Mouse (Mus musculus): Measurements from ENCODE around the gene Spata13. TPM values are rescaled to one million over a fixed set of nuclear protein-coding genes. Genes with fewer than 3 reads are reported as not detected.

Gene Spata13
- total and polyA plus RNA-seq, 2 experiments from 2014 or later, result 13.9 to 50.9 TPM

GRCm38 (mm10) chr14:60639195-60639594 is 5.4 kb downstream of the Spata13 start:
- Histone ChIP-seq H3K27ac (ENCODE audit: low read depth) (no peak overlapping the region), H3K9me3 (replicated peaks; ENCODE audit: control insufficient read depth, low read length) (no peaks in the 10 kb centered on the region), H3K4me1 (ENCODE audit: control insufficient read depth, insufficient read depth) (peaks cover 13% of the 10 kb centered on the region; the same call in 1 of the 2 replicates), H3K27me3 (ENCODE audit: control insufficient read depth, insufficient read depth, low read length) (peaks cover 16% of the 10 kb centered on the region; the same call in 1 of the 2 replicates), H3K4me3 (ENCODE audit: low read depth, low read length) (no peak overlapping the region), H3K9ac (replicated peaks; ENCODE audit: low read depth, low read length) (no peak overlapping the region), H3K4me2 (ENCODE audit: low read depth, low read length) (no peak overlapping the region), H3K36me3 (replicated peaks; ENCODE audit: control insufficient read depth, insufficient read depth, low read length) (no peaks in the 10 kb centered on the region)
- WGBS, result 85% methylated on average over 9 of the region's 9 CpGs
- TF ChIP-seq EP300 (IDR thresholded peaks at IDR 0.05; ENCODE audit: low read depth) (no peak), CTCF (IDR thresholded peaks at IDR 0.05; ENCODE audit: low read depth) (no peak)
- no peak for DNase-seq (ENCODE audit: low spot score)
- ATAC-seq (ENCODE audit: insufficient read depth, low read depth), result no peak

GRCm38 (mm10) chr14:60641120-60641519 is 7.3 kb downstream of the Spata13 start:
- no peaks in the 10 kb centered on the region for H3K36me3 ChIP-seq (replicated peaks; ENCODE audit: control insufficient read depth, insufficient read depth, low read length)
- H3K27ac ChIP-seq (ENCODE audit: low read depth), result no peak overlapping the region
- no peak overlapping the region for H3K9ac ChIP-seq (replicated peaks; ENCODE audit: low read depth, low read length)
- H3K4me2 ChIP-seq (ENCODE audit: low read depth, low read length), result no peak overlapping the region
- 76% methylated on average over 6 of the region's 6 CpGs for WGBS
- no peaks in the 10 kb centered on the region for H3K4me1 ChIP-seq (ENCODE audit: control insufficient read depth, insufficient read depth)
- TF ChIP-seq EP300 (IDR thresholded peaks at IDR 0.05; ENCODE audit: low read depth) (no peak), CTCF (IDR thresholded peaks at IDR 0.05; ENCODE audit: low read depth) (no peak)
- H3K27me3 ChIP-seq (ENCODE audit: control insufficient read depth, insufficient read depth, low read length), result peaks cover 12% of the 10 kb centered on the region; the same call in 1 of the 2 replicates
- no peaks in the 10 kb centered on the region for H3K9me3 ChIP-seq (replicated peaks; ENCODE audit: control insufficient read depth, low read length)
- ATAC-seq (ENCODE audit: insufficient read depth, low read depth), result no peak
- no peak for DNase-seq (ENCODE audit: low spot score)
- no peak overlapping the region for H3K4me3 ChIP-seq (ENCODE audit: low read depth, low read length)

- Histone ChIP-seq H3K9ac (replicated peaks; ENCODE audit: low read depth, low read length) (no peak overlapping the region), H3K36me3 (replicated peaks; ENCODE audit: control insufficient read depth, insufficient read depth, low read length) (no peaks in the 10 kb centered on the region), H3K9me3 (replicated peaks; ENCODE audit: control insufficient read depth, low read length) (no peaks in the 10 kb centered on the region), H3K27me3 (ENCODE audit: control insufficient read depth, insufficient read depth, low read length) (peaks cover 4% of the 10 kb centered on the region; the same call in 1 of the 2 replicates), H3K27ac (ENCODE audit: low read depth) (no peak overlapping the region), H3K4me2 (ENCODE audit: low read depth, low read length) (no peak overlapping the region), H3K4me3 (ENCODE audit: low read depth, low read length) (no peak overlapping the region), H3K4me1 (ENCODE audit: control insufficient read depth, insufficient read depth) (no peaks in the 10 kb centered on the region)
- TF ChIP-seq EP300 (IDR thresholded peaks at IDR 0.05; ENCODE audit: low read depth) (no peak), CTCF (IDR thresholded peaks at IDR 0.05; ENCODE audit: low read depth) (no peak)
- 95% methylated on average over 1 of the region's 1 CpGs for WGBS
- DNase-seq (ENCODE audit: low spot score) (no peak), ATAC-seq (ENCODE audit: insufficient read depth, low read depth) (no peak)
Observed at GRCm38 (mm10) chr14:60642131-60642530, 8.3 kb downstream of the Spata13 start.

- TF ChIP-seq CTCF (IDR thresholded peaks at IDR 0.05; ENCODE audit: low read depth) (no peak), EP300 (IDR thresholded peaks at IDR 0.05; ENCODE audit: low read depth) (no peak)
- DNase-seq (ENCODE audit: low spot score) (no peak), ATAC-seq (ENCODE audit: insufficient read depth, low read depth) (no peak)
- Histone ChIP-seq H3K4me2 (ENCODE audit: low read depth, low read length) (no peak overlapping the region), H3K27me3 (ENCODE audit: control insufficient read depth, insufficient read depth, low read length) (peaks cover 3% of the 10 kb centered on the region; the same call in 1 of the 2 replicates), H3K36me3 (replicated peaks; ENCODE audit: control insufficient read depth, insufficient read depth, low read length) (no peaks in the 10 kb centered on the region), H3K9me3 (replicated peaks; ENCODE audit: control insufficient read depth, low read length) (no peaks in the 10 kb centered on the region), H3K9ac (replicated peaks; ENCODE audit: low read depth, low read length) (no peak overlapping the region), H3K4me3 (ENCODE audit: low read depth, low read length) (no peak overlapping the region), H3K4me1 (ENCODE audit: control insufficient read depth, insufficient read depth) (no peaks in the 10 kb centered on the region), H3K27ac (ENCODE audit: low read depth) (no peak overlapping the region)
- WGBS, result 88% methylated on average over 14 of the region's 14 CpGs
Observed at GRCm38 (mm10) chr14:60643098-60643870, 9.5 kb downstream of the Spata13 start.

GRCm38 (mm10) chr14:60646373-60646772 is 12.6 kb downstream of the Spata13 start:
- TF ChIP-seq CTCF (IDR thresholded peaks at IDR 0.05; ENCODE audit: low read depth) (no peak), EP300 (IDR thresholded peaks at IDR 0.05; ENCODE audit: low read depth) (no peak)
- Histone ChIP-seq H3K9ac (replicated peaks; ENCODE audit: low read depth, low read length) (no peak overlapping the region), H3K4me3 (ENCODE audit: low read depth, low read length) (no peak overlapping the region), H3K4me1 (ENCODE audit: control insufficient read depth, insufficient read depth) (no peaks in the 10 kb centered on the region), H3K36me3 (replicated peaks; ENCODE audit: control insufficient read depth, insufficient read depth, low read length) (no peaks in the 10 kb centered on the region), H3K4me2 (ENCODE audit: low read depth, low read length) (no peak overlapping the region), H3K27ac (ENCODE audit: low read depth) (no peak overlapping the region), H3K27me3 (ENCODE audit: control insufficient read depth, insufficient read depth, low read length) (no peaks in the 10 kb centered on the region), H3K9me3 (replicated peaks; ENCODE audit: control insufficient read depth, low read length) (no peaks in the 10 kb centered on the region)
- WGBS, result 53% methylated on average over 5 of the region's 5 CpGs
- no peak for DNase-seq (ENCODE audit: low spot score)
- no peak for ATAC-seq (ENCODE audit: insufficient read depth, low read depth)

Data from heart, postnatal 0 days (tissue).